Mouse (Mus musculus): ENCODE results near the gene Acot6. TPM values are rescaled to one million over a fixed set of nuclear protein-coding genes. Genes with fewer than 3 reads are reported as not detected.

The Acot6 gene
- 0.34 and 0.37 TPM in 2 replicates for polyA plus RNA-seq (2012)

DNA sequence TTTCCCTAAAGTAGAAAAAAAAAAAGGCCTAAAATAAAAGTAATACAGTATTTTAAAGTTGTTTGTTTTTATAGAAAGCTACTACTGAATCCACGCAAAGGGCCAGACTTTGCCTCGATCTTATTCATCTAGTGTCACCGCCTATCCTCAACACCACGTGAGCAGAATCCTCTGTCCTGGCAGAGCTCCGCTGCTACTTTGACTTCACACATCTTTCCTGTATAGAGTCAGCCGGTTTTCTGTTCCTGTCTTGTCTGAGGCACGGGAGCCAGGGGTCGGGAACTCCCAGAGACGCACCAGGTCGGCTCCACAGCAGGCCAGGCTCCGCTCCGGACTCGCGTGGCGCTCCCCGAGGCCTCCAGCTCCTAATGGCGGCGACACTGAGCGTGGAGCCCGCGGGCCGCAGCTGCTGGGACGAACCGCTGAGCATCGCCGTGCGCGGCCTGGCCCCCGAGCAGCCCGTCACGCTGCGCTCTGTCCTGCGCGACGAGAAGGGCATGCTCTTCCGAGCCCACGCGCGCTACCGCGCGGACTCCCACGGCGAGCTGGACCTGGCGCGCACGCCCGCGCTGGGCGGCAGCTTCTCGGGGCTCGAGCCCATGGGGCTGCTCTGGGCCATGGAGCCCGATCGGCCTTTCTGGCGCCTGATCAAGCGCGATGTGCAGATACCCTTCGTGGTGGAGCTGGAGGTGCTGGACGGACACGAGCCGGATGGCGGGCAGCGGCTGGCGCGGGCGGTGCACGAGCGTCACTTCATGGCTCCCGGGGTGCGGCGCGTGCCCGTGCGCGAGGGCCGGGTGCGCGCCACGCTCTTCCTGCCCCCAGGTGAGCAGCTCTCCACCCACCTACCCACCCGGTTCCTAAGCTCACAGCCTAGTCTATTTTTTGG, at the start of gene Acot6:
Gene Acot6, plus strand, starts transcription at position 51 of the 889 bp plus-strand sequence.

DNA sequence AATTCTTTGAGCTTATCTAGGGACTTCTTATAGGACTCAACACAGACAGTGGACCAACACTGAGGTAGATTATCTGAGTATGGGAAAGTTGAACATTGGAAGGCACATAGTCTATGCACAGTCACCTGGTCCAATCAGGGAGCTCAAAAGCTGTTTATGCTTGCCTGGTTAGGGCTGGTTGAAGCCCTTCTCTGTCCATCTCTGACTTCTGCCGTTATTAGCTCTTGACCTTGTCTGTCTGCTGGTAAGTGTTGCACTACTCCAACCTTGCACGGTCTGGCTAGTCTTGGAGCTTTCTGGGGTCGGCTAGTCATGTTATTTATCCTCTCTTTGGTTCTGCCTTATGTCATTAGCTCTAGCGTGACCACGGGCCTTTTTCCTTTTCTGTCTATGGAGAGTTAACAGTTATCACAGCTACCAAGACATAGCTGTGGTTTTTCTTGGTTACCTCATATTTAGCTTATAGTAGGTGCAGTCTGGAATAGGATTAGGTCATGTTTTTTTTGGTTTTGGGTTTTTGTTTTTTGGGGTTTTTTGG, 48.4 kb upstream of the Acot6 start, which contains the start of gene Acot3:
Gene Acot3, plus strand, starts transcription at position 208 of the 538 bp plus-strand sequence.

DNA sequence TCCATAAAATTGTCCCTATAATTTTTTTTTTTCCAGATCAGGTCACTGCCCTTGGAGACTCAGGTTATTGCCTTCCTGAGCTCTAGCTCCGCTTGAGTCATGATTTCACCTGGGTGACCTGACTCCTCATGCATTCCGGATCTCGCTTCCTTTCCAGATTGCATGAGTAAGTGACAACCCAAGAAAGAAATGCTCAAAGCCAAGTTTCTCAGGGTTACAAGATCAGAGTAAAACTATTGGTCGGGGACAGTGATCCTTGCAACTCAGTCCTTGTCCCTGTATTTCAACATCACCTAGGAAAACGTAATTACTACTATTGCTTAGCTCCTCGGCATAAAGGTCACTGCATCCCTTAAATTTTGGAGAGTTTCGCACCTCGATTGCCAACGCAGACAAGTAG, 31.5 kb upstream of the Acot6 start, which contains the start of gene Acot5:
Gene Acot5, plus strand, starts transcription at position 340 of the 400 bp plus-strand sequence.

DNA sequence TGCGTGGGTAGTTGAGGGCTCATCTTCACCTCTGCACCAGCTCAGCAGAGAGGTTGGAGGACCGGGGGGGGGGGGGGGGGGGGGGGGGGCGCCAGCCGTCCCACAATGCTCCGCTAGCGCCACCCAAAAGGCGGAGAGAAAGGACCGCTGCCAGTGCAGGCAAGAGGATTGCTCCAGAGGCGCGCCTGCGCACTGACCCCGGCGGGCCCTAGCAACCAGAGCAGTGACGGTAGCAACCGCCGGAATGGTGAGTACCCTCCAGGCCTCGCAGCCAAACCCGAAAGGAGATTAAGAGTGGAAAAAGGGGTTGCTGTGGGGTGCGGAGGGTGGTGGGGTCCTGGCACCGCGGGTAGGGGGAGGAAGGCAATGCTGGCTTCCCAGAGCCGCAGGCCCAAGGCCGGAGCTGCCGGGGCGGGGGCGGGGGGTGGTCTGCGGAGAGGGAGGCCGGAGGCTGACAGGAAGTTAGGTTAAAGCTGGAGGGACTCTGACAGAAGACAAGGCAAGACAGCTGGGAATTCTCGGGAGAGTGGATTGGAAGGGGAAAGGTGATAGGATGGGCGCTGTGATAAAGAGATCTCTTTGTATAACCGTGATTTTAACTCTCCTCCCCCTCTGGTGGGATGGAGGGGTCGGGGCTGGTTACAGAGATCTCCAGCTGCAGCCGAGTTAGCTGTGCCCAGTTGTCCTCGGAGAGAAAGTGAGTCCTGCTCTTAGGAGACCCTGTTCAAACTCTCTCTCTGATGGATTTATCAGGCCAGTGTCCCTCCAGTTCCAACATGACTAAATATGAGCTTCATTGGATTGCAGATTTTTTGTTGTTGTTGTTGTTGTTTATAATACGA, 13.9 kb downstream of the Acot6 start, which contains the start of gene Dnal1:
Gene Dnal1, plus strand, starts transcription at position 214 of the 842 bp plus-strand sequence.

DNA sequence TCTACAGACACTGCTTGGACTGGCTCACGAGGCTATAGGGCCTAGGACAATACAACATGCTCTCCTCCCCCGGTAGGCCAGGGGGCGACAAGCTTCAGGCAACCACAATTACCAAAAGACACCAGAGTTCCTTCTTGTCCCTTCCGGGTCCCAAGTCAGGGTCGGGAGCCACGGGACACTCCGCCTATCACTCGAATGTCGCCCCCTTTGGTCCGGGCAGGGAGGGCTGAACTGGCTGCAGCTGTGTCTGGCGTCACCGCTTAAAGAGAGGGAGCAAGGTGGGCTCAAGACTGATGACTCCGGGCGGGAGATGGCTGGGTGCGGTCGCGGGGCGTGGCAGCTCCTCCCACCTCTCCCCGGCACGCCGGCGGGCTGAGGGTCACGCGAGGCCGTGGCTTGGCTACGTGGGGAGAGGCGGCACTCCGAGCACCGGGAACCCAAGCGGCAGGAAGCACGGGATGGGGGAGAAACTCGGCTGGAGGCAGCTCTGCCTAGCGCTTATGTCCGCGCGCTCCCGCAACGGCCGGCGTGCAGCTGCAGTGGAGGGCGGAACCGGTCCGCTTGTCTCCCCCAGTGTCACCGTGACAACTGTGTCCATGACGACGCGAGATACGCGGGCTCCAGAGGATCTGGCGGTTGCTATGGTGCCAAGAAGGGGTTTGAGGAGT, 47.6 kb downstream of the Acot6 start, which contains the start of gene Pnma1:
Gene Pnma1, minus strand, starts transcription at position 536 of the 668 bp plus-strand sequence.

Other genes starting within 250 kb of the Acot6 start
- gene Numb, start 178.7 kb upstream of the Acot6 start, polyA plus RNA-seq (2012), result 12.8 and 16.1 TPM in 2 replicates
- gene Riox1, start 150.0 kb upstream of the Acot6 start, polyA plus RNA-seq (2012), result 46.2 and 48.3 TPM in 2 replicates
- gene Heatr4, start 115.8 kb upstream of the Acot6 start, polyA plus RNA-seq (2012), result 0.03 TPM in 1 of 2 replicates, not detected in the other
- 10.3 and 10.9 TPM in 2 replicates for gene Acot2, start 112.8 kb upstream of the Acot6 start, polyA plus RNA-seq (2012)
- gene Acot1, start 91.2 kb upstream of the Acot6 start, polyA plus RNA-seq (2012), result 6.9 and 7.1 TPM in 2 replicates
- 0.05 and 0.10 TPM in 2 replicates for gene Acot4, start 62.3 kb upstream of the Acot6 start, polyA plus RNA-seq (2012)
- not detected in 2 replicates for gene Gm49366, start 61.7 kb upstream of the Acot6 start, polyA plus RNA-seq (2012)
- not detected in 2 replicates for gene Acot3, start 48.5 kb upstream of the Acot6 start, polyA plus RNA-seq (2012)
- not detected in 2 replicates for gene Acot5, start 31.3 kb upstream of the Acot6 start, polyA plus RNA-seq (2012)
- 0.03 and 0.10 TPM in 2 replicates for gene Dnal1, start 13.7 kb downstream of the Acot6 start, polyA plus RNA-seq (2012)
- gene Pnma1, start 47.8 kb downstream of the Acot6 start, polyA plus RNA-seq (2012), result 0.11 and 0.38 TPM in 2 replicates
- gene Elmsan1, start 118.2 kb downstream of the Acot6 start, polyA plus RNA-seq (2012), result 73.5 and 102 TPM in 2 replicates
- 2.2 and 4.7 TPM in 2 replicates for gene Ptgr2, start 184.6 kb downstream of the Acot6 start, polyA plus RNA-seq (2012)
- 1.6 and 3.0 TPM in 2 replicates for gene Zfp410, start 216.2 kb downstream of the Acot6 start, polyA plus RNA-seq (2012)

All from megakaryocyte-erythroid progenitor cell, adult 5 weeks (primary cell).